Mouse (Mus musculus) limb, embryonic 12.5 days (tissue): ENCODE results near the gene Wnk4. TPM values are rescaled to one million over a fixed set of nuclear protein-coding genes. Genes with fewer than 3 reads are reported as not detected.

Experiments
- ATAC-seq: fragments of 200-750 bp; cut with Nextera tagmentation; 2 replicates; pipeline ENCODE4 v1.8.0; 2017; ENCODE audit warnings: low read depth, moderate TSS enrichment; ENCODE audit not compliant: insufficient number of reproducible peaks, insufficient read depth, low FRiP score, low TSS enrichment
- H3K27ac ChIP-seq: fragments of 300-500 bp; sonication (generic); 2 replicates; pipeline ENCODE4 v1.5.1; 2016; ENCODE audit warnings: mild to moderate bottlenecking, moderate library complexity
- H3K27me3 ChIP-seq: fragments of 300-500 bp; sonication (generic); 2 replicates; pipeline ENCODE4 v1.6.1; 2016; ENCODE audit warnings: mild to moderate bottlenecking, moderate library complexity
- H3K36me3 ChIP-seq: fragments of 300-500 bp; sonication (generic); 2 replicates; pipeline ENCODE4 v1.6.1; 2016; ENCODE audit warnings: mild to moderate bottlenecking, moderate library complexity
- H3K4me1 ChIP-seq: fragments of 300-500 bp; sonication (generic); replicated peaks from 2 replicates; pipeline ENCODE4 v1.6.1; 2016
- H3K4me2 ChIP-seq: fragments of 300-500 bp; sonication (generic); 2 replicates; pipeline ENCODE4 v1.6.1; 2016; ENCODE audit warnings: mild to moderate bottlenecking, moderate library complexity
- H3K4me3 ChIP-seq: fragments of 300-500 bp; sonication (generic); replicated peaks from 2 replicates; pipeline ENCODE4 v1.5.1; 2016; ENCODE audit warnings: mild to moderate bottlenecking
- H3K9ac ChIP-seq: fragments of 300-500 bp; sonication (generic); replicated peaks from 2 replicates; pipeline ENCODE4 v1.6.1; 2016; ENCODE audit warnings: mild to moderate bottlenecking, moderate library complexity
- H3K9me3 ChIP-seq: fragments of 300-500 bp; sonication (generic); 2 replicates; pipeline ENCODE4 v1.6.1; 2016; ENCODE audit warnings: mild to moderate bottlenecking, moderate library complexity
- WGBS: fragments of 180-500 bp; shearing (Covaris S2); methylation state at CpG from one replicate; pipeline ENCODE4 v1.1.7; 2016; 5-methylcytosine and 5-hydroxymethylcytosine counted together
- polyA plus RNA-seq: library from polyadenylated mRNA; unstranded; fragments of >200 nt; fragmentation: Nextera tagmentation; extraction: Ambion mirVana; gene quantifications from 2 replicates; pipeline ENCODE4 v1.2.1, GENCODE M21; 2016

The Wnk4 gene
- polyA plus RNA-seq, 1 experiment from 2014 or later: 9.4 TPM

DNA sequence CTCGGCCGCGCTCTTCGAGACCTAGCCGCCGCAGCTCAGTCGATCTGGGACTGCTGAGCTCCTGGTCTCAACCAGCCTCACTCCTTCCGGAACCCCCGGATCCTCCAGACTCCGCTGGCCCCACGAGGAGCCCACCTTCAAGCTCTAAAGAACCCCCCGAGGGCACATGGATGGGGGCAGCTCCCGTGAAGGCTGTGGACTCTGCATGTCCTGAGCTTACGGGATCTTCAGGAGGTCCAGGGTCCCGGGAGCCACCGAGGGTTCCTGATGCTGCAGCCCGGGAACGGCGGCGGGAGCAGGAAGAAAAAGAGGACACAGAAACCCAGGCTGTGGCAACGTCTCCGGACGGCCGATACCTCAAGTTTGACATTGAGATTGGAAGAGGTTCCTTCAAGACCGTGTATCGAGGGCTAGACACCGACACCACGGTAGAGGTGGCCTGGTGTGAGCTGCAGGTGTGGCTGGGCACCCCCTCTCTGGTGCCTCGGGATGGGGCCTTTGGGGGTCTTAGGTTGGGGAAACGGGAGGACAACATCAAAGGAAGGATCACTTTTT is 536 bp downstream of the Wnk4 start:
- Histone ChIP-seq H3K4me2 (peak overlapping the region; percentile 97), H3K9me3 (no peaks in the 10 kb centered on the region), H3K4me3 (peak overlapping the region; percentile 59), H3K9ac (peak overlapping the region; percentile 72), H3K4me1 (peaks cover 50% of the 10 kb centered on the region), H3K27me3 (peaks cover 45% of the 10 kb centered on the region), H3K27ac (peak overlapping the region; percentile 89), H3K36me3 (peaks cover 18% of the 10 kb centered on the region)
- WGBS: 0% methylated on average over 30 of the region's 30 CpGs
- ATAC-seq: no peak

DNA sequence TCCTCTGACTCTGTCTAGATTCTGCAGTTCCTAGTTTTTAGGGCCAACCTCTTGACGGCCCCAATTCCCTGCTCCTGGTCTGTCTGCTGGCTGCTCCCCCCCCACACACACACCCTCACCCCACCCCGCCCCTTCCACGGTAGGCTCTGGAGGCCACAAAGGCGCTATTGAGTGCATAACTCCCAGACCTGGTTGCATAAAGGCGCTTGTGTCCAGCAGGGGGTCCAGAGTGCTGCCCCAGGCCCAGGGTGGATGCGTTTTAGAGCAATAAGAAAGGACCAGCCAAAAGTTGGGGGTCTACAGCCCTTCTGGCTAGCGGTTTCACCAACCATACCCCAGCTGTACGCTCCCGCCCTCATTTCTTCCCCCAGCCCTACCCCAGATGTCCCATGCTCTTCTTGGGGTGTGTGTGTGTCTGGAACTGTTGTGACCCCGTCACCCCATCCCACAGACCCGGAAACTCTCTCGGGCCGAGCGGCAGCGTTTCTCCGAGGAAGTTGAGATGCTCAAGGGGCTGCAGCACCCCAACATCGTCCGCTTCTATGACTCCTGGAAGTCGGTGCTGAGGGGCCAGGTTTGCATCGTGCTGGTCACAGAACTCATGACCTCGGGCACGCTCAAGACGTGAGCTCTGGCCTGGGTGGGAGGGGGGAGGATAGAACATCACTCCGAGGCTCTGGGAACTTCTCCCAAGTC is 2.1 kb downstream of the Wnk4 start:
- H3K27ac ChIP-seq: peak overlapping the region; percentile 53; the same call in 1 of the 2 replicates
- peak overlapping the region; percentile 48 for H3K9ac ChIP-seq
- peaks cover 50% of the 10 kb centered on the region for H3K4me1 ChIP-seq
- H3K4me2 ChIP-seq: peak overlapping the region; percentile 97
- H3K27me3 ChIP-seq: peaks cover 59% of the 10 kb centered on the region
- peak overlapping the region; percentile 59 for H3K4me3 ChIP-seq
- peaks cover 8% of the 10 kb centered on the region; the same call in 1 of the 2 replicates for H3K36me3 ChIP-seq
- no peak for ATAC-seq
- WGBS: 3% methylated on average over 24 of the region's 24 CpGs
- H3K9me3 ChIP-seq: no peaks in the 10 kb centered on the region

- Histone ChIP-seq H3K4me3 (peak overlapping the region; percentile 59), H3K9ac (no peak overlapping the region), H3K36me3 (no peaks in the 10 kb centered on the region), H3K27ac (no peak overlapping the region), H3K27me3 (peaks cover 67% of the 10 kb centered on the region), H3K4me1 (peaks cover 50% of the 10 kb centered on the region), H3K9me3 (no peaks in the 10 kb centered on the region), H3K4me2 (peak overlapping the region; percentile 97)
- no peak for ATAC-seq
- 4% methylated on average over 32 of the region's 32 CpGs for WGBS
These were observed 3.0 kb downstream of the Wnk4 start for GRCm38 (mm10) chr11:101263138-101263988.

DNA sequence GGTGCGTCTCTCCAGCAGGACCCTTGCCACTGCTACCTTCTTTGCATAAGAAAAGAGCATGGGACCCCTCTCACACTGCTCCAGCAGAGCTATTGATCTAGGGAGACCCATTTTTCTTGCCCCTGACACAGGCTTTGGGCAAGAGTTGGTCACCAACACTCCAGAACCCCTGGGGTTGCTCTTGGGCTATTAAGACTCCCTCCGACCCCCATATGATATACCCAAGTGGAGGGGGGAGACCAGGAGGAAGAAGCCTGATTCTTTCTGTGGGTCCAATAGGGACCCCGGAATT is 3.6 kb downstream of the Wnk4 start:
- Histone ChIP-seq H3K9ac (no peak overlapping the region), H3K36me3 (no peaks in the 10 kb centered on the region), H3K4me2 (0 out of 2 replicates have a peak overlapping the region, but pooled peaks have one; percentile 97), H3K4me1 (peaks cover 45% of the 10 kb centered on the region), H3K27me3 (peaks cover 72% of the 10 kb centered on the region), H3K4me3 (peak overlapping the region; percentile 59; the same call in 1 of the 2 replicates), H3K9me3 (no peaks in the 10 kb centered on the region), H3K27ac (no peak overlapping the region)
- WGBS: 12% methylated on average over 3 of the region's 3 CpGs
- no peak for ATAC-seq

- Histone ChIP-seq H3K4me2 (peak overlapping the region; percentile 61), H3K9ac (peak overlapping the region; percentile 9; the same call in 1 of the 2 replicates), H3K4me3 (peak overlapping the region; percentile 35), H3K27ac (no peak overlapping the region), H3K27me3 (peaks cover 81% of the 10 kb centered on the region), H3K9me3 (no peaks in the 10 kb centered on the region), H3K36me3 (no peaks in the 10 kb centered on the region), H3K4me1 (peaks cover 34% of the 10 kb centered on the region)
- ATAC-seq: no peak
- 2% methylated on average over 31 of the region's 31 CpGs for WGBS
These were observed 4.6 kb downstream of the Wnk4 start for GRCm38 (mm10) chr11:101264954-101265471.

DNA sequence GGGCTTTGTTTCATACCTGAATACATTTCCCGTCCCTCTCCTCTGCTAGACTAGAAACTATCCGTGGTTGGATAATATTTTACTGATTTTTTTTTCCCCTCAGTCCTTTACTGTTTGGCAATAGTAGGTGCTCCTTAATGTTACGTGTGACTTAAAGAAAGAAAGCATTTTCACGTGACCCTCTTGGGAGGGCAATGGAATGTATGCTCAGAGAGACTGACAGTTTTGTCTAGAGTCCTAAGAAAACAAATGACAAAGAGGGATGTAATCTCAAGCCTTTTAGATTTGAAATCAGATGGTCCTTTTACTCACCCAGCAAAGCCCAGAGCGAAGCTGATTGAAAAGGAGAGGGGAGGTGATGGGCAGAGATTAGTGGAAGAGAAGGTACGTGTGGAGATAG is 5.5 kb downstream of the Wnk4 start:
- H3K4me3 ChIP-seq: no peak overlapping the region
- 28% methylated on average over 6 of the region's 6 CpGs for WGBS
- peaks cover 28% of the 10 kb centered on the region for H3K4me1 ChIP-seq
- H3K9ac ChIP-seq: no peak overlapping the region
- peak overlapping the region; percentile 61; the same call in 1 of the 2 replicates for H3K4me2 ChIP-seq
- H3K36me3 ChIP-seq: no peaks in the 10 kb centered on the region
- H3K27ac ChIP-seq: no peak overlapping the region
- no peak for ATAC-seq
- H3K27me3 ChIP-seq: peaks cover 81% of the 10 kb centered on the region
- H3K9me3 ChIP-seq: no peaks in the 10 kb centered on the region

GRCm38 (mm10) chr11:101269577-101270116 is 9.3 kb downstream of the Wnk4 start:
- H3K4me3 ChIP-seq: no peak overlapping the region
- peaks cover 8% of the 10 kb centered on the region for H3K4me1 ChIP-seq
- H3K4me2 ChIP-seq: no peak overlapping the region
- peaks cover 49% of the 10 kb centered on the region for H3K27me3 ChIP-seq
- H3K9me3 ChIP-seq: no peaks in the 10 kb centered on the region
- no peaks in the 10 kb centered on the region for H3K36me3 ChIP-seq
- 15% methylated on average over 10 of the region's 10 CpGs for WGBS
- no peak overlapping the region for H3K27ac ChIP-seq
- ATAC-seq: no peak
- H3K9ac ChIP-seq: no peak overlapping the region

DNA sequence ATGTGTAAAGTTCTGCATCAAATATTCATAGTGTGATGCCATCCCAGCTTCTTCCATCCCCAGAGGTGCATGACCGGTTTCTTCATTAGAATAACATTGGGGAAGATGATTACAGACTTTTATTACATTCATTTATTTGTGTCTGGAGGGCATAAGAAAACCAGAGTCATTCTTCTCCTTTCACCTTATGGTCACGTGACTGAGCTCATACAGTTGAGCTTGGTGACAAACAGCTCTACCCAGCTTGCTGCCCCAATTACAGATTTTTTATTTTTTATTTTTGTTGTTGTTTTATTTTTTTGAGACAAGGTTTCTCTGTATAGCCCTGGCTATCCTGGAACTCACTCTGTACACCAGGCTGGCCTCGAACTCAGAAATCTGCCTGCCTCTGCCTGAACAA is 12.1 kb downstream of the Wnk4 start:
- no peak overlapping the region for H3K4me2 ChIP-seq
- peaks cover 10% of the 10 kb centered on the region for H3K4me1 ChIP-seq
- no peak for ATAC-seq
- peaks cover 38% of the 10 kb centered on the region for H3K27me3 ChIP-seq
- H3K27ac ChIP-seq: no peak overlapping the region
- H3K9ac ChIP-seq: no peak overlapping the region
- H3K4me3 ChIP-seq: no peak overlapping the region
- H3K9me3 ChIP-seq: no peaks in the 10 kb centered on the region
- H3K36me3 ChIP-seq: peaks cover 16% of the 10 kb centered on the region; the same call in 1 of the 2 replicates
- 85% methylated on average over 3 of the region's 3 CpGs for WGBS

DNA sequence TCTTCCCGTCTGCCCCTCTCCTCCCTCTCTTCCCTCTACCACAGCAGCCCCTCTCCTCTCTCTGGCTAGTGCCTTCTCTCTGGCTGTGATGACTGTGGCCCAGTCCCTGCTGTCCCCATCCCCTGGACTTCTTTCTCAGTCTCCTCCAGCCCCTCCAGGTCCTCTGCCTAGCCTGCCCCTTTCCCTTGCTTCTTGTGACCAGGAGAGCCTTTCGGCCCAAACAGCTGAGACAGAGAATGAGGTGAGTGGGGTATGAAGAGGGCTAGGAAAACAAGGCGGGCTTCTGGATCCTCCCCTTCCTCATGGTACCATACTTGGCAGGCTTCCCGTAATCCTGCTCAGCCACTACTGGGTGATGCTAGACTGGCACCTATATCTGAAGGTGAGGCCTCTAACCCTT is 14.9 kb downstream of the Wnk4 start:
- Histone ChIP-seq H3K9ac (no peak overlapping the region), H3K27me3 (peaks cover 18% of the 10 kb centered on the region), H3K4me1 (peaks cover 23% of the 10 kb centered on the region), H3K36me3 (peaks cover 16% of the 10 kb centered on the region; the same call in 1 of the 2 replicates), H3K4me2 (no peak overlapping the region), H3K9me3 (no peaks in the 10 kb centered on the region), H3K27ac (no peak overlapping the region), H3K4me3 (no peak overlapping the region)
- 78% methylated on average over 4 of the region's 4 CpGs for WGBS
- no peak for ATAC-seq

- Histone ChIP-seq H3K4me3 (no peak overlapping the region), H3K36me3 (peaks cover 16% of the 10 kb centered on the region; the same call in 1 of the 2 replicates), H3K27me3 (peaks cover 22% of the 10 kb centered on the region), H3K4me2 (peak overlapping the region; percentile 78; the same call in 1 of the 2 replicates), H3K4me1 (peaks cover 23% of the 10 kb centered on the region), H3K9me3 (no peaks in the 10 kb centered on the region), H3K9ac (no peak overlapping the region), H3K27ac (no peak overlapping the region)
- 29% methylated on average over 27 of the region's 27 CpGs for WGBS
- ATAC-seq: no peak
These were observed 16.1 kb downstream of the Wnk4 start for GRCm38 (mm10) chr11:101276319-101277070.
